Mouse (Mus musculus) left cerebral cortex, postnatal 36 days (tissue): ENCODE results near the gene Ctf2. TPM values are rescaled to one million over a fixed set of nuclear protein-coding genes. Genes with fewer than 3 reads are reported as not detected.

Experiments used
- DNase-seq, 2 experiments: peaks; one replicate each; pipeline ENCODE4 v3.0.0; 2021 to 2022; ENCODE audit warnings: low spot score in 2 of 2, mixed read lengths in 1 of 2
- intact Hi-C: fragments of 180-260 bp; cut with DNase I; formaldehyde crosslinking; loops from one replicate; pipeline ENCODE4 v1.15.1; 2025
- total RNA-seq, 2 experiments: library from RNA; stranded (reverse); gene quantifications; 2 replicates each; pipeline ENCODE4 v1.2.3; 2021

The Ctf2 gene
- total RNA-seq, 2 experiments from 2014 or later: not detected

GRCm38 (mm10) chr7:127693290-127693689 lies 38.7 kb downstream of the Ctf2 start:
- DNase-seq: no peak

GRCm38 (mm10) chr7:127691221-127691989 lies 40.6 kb downstream of the Ctf2 start:
- peak in 1 of 2 experiments; percentile 42 for DNase-seq
- intact Hi-C loops: no loop called here

More at GRCm38 (mm10) chr7:127693290-127693689, 38.7 kb downstream of the Ctf2 start:
- intact Hi-C loops: no loop called here

- DNase-seq: no peak
- intact Hi-C loops: no loop called here
Observed at GRCm38 (mm10) chr7:127689626-127690280, 42.2 kb downstream of the Ctf2 start.

GRCm38 (mm10) chr7:127688935-127689334 lies 43.0 kb downstream of the Ctf2 start:
- intact Hi-C loops: no loop called here

GRCm38 (mm10) chr7:127686740-127687449 lies 45.1 kb downstream of the Ctf2 start:
- intact Hi-C loops: no loop called here
- no peak for DNase-seq

More at GRCm38 (mm10) chr7:127688935-127689334, 43.0 kb downstream of the Ctf2 start:
- DNase-seq: no peak

- DNase-seq: no peak
- intact Hi-C loops: no loop called here
Observed at GRCm38 (mm10) chr7:127685304-127686018, 46.5 kb downstream of the Ctf2 start.

- intact Hi-C loops: no loop called here
Observed at GRCm38 (mm10) chr7:127681888-127682553, 49.9 kb downstream of the Ctf2 start.

GRCm38 (mm10) chr7:127680541-127680940 lies 51.4 kb downstream of the Ctf2 start:
- no peak for DNase-seq
- intact Hi-C loops: no loop called here

More at GRCm38 (mm10) chr7:127681888-127682553, 49.9 kb downstream of the Ctf2 start:
- DNase-seq: no peak

- intact Hi-C loops: loop anchor here (5.0 kb wide), 1 partner anchor 63 kb away; the partner anchor contains the start of gene Fbxl19
- DNase-seq: no peak
Observed at GRCm38 (mm10) chr7:127678811-127679210, 53.2 kb downstream of the Ctf2 start.

GRCm38 (mm10) chr7:127677609-127678008 lies 54.4 kb downstream of the Ctf2 start:
- no peak for DNase-seq
- intact Hi-C loops: loop anchor here (5.0 kb wide), 1 partner anchor 65 kb away; the partner anchor contains the start of gene Fbxl19

- intact Hi-C loops: loop anchor here (5.0 kb wide), 1 partner anchor 65 kb away; the partner anchor contains the start of gene Fbxl19
- no peak for DNase-seq
Observed at GRCm38 (mm10) chr7:127677077-127677476, 54.9 kb downstream of the Ctf2 start.

- intact Hi-C loops: loop anchor here (2.0 to 5.0 kb wide), 2 partner anchors 33 to 67 kb away; partner anchors contain the start of genes Bcl7c and Fbxl19
- peak in 1 of 2 experiments; percentile 49 for DNase-seq
Observed at GRCm38 (mm10) chr7:127675391-127675811, 56.6 kb downstream of the Ctf2 start.

GRCm38 (mm10) chr7:127674977-127675376 lies 57.0 kb downstream of the Ctf2 start:
- peak; percentile 82 to 86 for DNase-seq
- intact Hi-C loops: loop anchor here (2.0 to 5.0 kb wide), 2 partner anchors 34 to 67 kb away; partner anchors contain the start of genes Bcl7c and Fbxl19

- intact Hi-C loops: no loop called here
- DNase-seq: no peak
Observed at GRCm38 (mm10) chr7:127672776-127673175, 59.2 kb downstream of the Ctf2 start.

GRCm38 (mm10) chr7:127671880-127672774 lies 59.8 kb downstream of the Ctf2 start:
- intact Hi-C loops: no loop called here
- no peak for DNase-seq
